Mouse (Mus musculus) midbrain, embryonic 12.5 days (tissue): ENCODE data around the gene Gm21258. TPM values are rescaled to one million over a fixed set of nuclear protein-coding genes. Genes with fewer than 3 reads are reported as not detected.
"Not testable (repeated sequence)": the region's sequence is repeated elsewhere in the genome, so short reads cannot be mapped to it uniquely, and the experiment has no call there.

ENCODE experiments used
- ATAC-seq: fragments of 200-750 bp; cut with Nextera tagmentation; 2 replicates; pipeline ENCODE4 v1.8.0; 2017; ENCODE audit warnings: low read depth, moderate TSS enrichment, moderate library complexity; ENCODE audit not compliant: low FRiP score
- H3K27ac ChIP-seq: fragments of 300-500 bp; sonication (generic); replicated peaks from 2 replicates; pipeline ENCODE4 v1.5.1; 2016; ENCODE audit warnings: mild to moderate bottlenecking
- H3K27me3 ChIP-seq: fragments of 300-500 bp; sonication (generic); 2 replicates; pipeline ENCODE4 v1.6.1; 2016; ENCODE audit warnings: mild to moderate bottlenecking
- H3K36me3 ChIP-seq: fragments of 300-500 bp; sonication (generic); 2 replicates; pipeline ENCODE4 v1.6.1; 2016
- H3K4me1 ChIP-seq: fragments of 300-500 bp; sonication (generic); 2 replicates; pipeline ENCODE4 v1.6.1; 2016
- H3K4me2 ChIP-seq: fragments of 300-500 bp; sonication (generic); replicated peaks from 2 replicates; pipeline ENCODE4 v1.6.1; 2016; ENCODE audit warnings: mild to moderate bottlenecking, moderate library complexity
- H3K4me3 ChIP-seq: fragments of 300-500 bp; sonication (generic); 2 replicates; pipeline ENCODE4 v1.5.1; 2016; ENCODE audit warnings: mild to moderate bottlenecking
- H3K9ac ChIP-seq: fragments of 300-500 bp; sonication (generic); replicated peaks from 2 replicates; pipeline ENCODE4 v1.6.1; 2016; ENCODE audit warnings: mild to moderate bottlenecking, moderate library complexity
- H3K9me3 ChIP-seq: fragments of 300-500 bp; sonication (generic); 2 replicates; pipeline ENCODE4 v1.6.1; 2016; ENCODE audit warnings: mild to moderate bottlenecking
- WGBS: fragments of 180-500 bp; shearing (Covaris S2); methylation state at CpG from one replicate; pipeline ENCODE4 v1.1.7; 2016; 5-methylcytosine and 5-hydroxymethylcytosine counted together
- polyA plus RNA-seq: library from polyadenylated mRNA; unstranded; fragments of >200 nt; fragmentation: Nextera tagmentation; extraction: Ambion mirVana; gene quantifications from 2 replicates; pipeline ENCODE4 v1.2.1, GENCODE M21; 2016

Gm21258 gene
- polyA plus RNA-seq = not detected in 2 replicates

DNA sequence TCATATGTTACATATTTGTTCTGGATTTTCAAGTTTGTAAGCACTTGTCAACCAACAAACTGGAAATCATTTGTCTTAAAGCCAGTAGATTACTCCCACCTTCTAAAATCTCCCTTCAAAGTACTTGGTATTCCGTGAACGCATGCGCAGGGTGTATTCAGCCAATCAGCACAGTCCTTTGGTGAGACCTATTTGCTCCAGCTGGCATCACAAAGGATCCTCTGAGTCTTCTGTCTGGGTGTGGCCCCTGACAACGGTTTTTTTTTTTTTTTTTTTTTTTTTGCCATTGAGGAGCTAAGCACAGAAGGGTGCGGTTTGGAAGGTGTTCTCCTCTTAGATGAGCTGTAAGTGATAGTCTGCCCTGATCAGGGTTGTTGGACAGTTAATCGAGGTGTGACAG, at the start of gene Gm21258:
Gene Gm21258 (plus strand): TSS at position 301 of the 400 bp plus-strand sequence.
- H3K27ac ChIP-seq, H3K9ac ChIP-seq, ATAC-seq, H3K4me3 ChIP-seq, H3K36me3 ChIP-seq, H3K27me3 ChIP-seq, H3K9me3 ChIP-seq, H3K4me1 ChIP-seq, H3K4me2 ChIP-seq: not testable (repeated sequence)
- WGBS = no CpG with 5 or more reads among the region's 6 CpGs
